Mouse (Mus musculus) ovary, adult 18-20 months (tissue): Measurements from ENCODE around the gene Plcd1.

ENCODE experiments used
- DNase-seq: peaks from one replicate; pipeline ENCODE4 v3.0.0; 2022; ENCODE audit warnings: low spot score, mixed read lengths

Gene Plcd1

DNA sequence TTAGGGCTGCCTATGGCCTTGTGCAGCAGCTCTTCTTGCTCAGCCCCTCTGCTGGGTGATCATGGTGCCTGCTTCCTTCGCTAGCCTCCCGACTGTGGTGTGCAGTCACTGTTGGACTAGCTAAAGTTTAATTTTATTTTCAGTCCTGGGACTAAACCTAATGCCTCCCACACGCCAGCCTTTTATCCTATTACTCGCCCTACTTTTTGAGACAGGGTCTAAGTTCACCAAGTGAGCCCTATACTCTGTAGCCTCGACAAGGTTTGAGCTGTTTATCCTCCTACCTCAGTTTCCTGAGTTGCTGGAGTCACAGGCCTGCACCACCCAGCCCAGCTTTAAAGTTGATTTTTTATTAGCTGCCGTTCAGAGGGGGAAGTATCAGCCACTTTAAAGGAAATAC, 68.0 kb downstream of the Plcd1 start:
- DNase-seq: no peak

GRCm38 (mm10) chr9:119021731-119022130, 71.6 kb downstream of the Plcd1 start:
- no peak for DNase-seq
